Mouse (Mus musculus) ZHBTc4 (cell line): ENCODE measurements at regions not wholly inside any gene's neighbourhood (a gene's known extent, or its start where the extent isn't known, plus 50 kb on each side); places are given as distances from the start of the nearest gene placed in this dataset.

Source experiments
- DNase-seq: peaks from one replicate; pipeline ENCODE4 v3.0.0-alpha.2; 2011; ENCODE audit warnings: low read depth, low spot score

DNA sequence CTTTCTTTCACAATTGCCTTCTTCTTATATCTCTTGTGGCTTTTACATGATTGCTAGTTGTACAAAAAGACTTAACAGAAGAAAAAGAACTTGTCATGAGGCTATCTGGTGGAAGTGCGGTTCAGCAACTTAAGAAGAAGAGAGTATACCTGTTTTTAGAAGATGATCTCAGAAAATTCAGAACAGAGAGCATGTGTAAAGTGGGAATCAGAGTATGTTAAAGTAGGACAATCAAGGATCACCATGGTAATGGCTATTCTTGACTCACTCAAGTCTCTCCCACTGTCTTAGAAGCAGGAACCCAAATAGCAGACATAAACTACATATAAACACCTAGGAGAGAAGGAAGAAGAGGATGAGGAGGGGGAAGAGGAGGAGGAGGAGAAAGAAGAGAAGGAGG is 857.9 kb upstream of the Nr2f1 start:
- DNase-seq: no peak

DNA sequence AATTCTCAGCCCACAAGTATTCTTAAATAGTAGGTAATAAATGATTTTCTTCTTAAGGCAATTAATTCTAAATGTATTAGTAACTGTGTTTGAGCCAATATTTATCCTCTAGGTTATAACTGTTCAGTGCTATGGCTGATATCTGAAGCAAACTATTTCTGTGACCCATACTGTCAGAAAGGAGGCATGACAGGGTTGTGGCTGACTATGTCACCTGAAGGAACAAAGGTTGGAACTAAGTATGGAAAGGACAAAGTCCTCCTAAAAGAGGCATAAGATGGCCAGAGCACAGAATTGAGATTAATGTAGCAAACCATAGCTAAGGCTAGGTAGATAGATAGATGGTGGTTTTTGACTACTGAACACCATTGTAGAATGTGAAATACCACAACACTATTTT is 854.9 kb upstream of the Nr2f1 start:
- no peak for DNase-seq

DNA sequence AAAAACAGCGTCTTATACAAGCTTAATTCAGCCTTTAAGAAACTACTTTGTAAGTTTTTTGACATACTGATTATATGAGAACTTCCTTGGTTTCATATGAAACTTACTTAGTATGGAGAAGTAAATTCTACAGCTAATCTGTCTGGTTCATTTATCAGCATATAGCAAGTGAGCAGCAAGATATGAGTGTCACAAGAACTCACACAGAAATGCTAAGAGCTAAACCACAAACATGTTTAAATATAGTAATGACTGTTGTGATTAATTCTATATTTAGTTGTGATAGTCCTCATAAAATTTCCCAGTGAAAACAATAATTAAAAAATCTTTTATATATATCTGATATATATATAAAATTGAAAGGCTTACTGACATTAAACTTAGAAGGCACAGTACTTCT is 853.9 kb upstream of the Nr2f1 start:
- no peak for DNase-seq

DNA sequence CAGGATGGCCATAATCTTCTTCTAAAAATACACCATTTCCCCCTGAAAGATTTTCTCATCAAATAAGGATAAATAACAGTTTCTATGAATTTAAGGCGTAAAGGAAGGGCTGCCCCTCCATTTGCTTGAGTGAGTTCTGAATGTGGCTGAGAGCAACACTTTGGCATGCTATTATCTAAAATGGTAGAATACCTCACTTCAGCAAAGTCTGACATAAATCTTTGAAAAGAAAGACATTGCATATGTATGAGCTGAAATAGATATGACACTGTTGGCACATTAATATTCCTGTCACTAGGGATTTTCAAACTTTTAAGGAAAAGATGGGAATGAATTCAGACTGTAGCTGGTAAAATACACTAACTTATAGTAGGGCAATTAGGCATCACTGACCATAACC is 847.7 kb upstream of the Nr2f1 start:
- DNase-seq: no peak

DNA sequence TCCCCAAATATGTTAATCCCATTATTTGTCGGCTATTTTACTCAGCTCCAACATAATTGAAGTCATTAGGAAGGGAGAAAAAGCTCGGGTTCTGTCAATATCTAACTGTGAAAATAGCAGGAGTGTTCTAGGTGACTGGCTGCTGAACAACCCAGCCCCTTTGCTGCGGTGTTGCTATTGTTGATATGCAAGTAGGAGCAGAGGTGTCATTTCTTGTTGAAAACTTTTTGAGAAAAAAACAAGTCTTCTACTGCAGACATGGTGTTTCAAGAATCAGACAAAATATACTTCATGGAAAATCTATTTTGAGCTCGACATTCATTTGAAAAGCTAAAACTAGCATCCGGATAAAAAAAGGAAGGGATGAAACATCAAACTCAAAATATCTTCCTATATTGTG is 845.1 kb upstream of the Nr2f1 start:
- DNase-seq: no peak

DNA sequence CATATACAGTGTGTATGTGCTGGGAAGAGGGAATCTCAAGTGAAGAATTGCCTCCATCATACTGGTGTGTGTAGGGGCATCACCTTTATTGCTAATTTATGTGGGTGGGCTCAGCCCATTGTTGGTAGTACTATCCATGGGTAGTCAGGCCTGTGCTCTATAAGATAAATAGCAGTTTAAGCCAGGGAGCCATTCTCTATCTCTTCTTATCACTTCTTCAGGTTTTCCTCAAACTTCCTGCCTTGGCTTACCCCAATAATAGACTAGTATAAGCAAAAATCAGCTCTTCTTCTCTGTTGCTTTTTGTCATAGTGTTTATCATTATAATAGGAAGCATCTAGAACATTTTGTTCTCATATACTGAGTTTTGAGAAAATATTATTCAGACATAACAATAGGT is 838.3 kb upstream of the Nr2f1 start:
- DNase-seq: no peak

DNA sequence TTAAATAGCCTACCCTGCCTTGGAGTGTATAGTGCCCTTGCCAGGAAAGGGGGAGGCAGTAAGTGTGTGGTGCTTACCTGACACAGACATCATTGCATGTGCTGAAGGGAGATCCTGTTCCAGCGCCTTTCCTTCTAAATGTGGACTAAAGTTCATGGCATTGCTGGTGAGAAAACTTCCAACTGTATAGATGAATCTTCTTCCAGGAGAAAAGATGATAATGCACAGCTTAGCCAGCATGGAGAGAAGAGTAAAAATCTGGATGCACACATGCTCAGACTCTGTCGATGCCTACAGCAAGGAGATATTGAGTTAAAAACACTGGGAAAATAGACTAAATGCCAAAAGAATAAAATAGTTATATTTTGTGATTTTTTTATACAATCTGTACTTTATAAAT is 835.7 kb upstream of the Nr2f1 start:
- DNase-seq: no peak

DNA sequence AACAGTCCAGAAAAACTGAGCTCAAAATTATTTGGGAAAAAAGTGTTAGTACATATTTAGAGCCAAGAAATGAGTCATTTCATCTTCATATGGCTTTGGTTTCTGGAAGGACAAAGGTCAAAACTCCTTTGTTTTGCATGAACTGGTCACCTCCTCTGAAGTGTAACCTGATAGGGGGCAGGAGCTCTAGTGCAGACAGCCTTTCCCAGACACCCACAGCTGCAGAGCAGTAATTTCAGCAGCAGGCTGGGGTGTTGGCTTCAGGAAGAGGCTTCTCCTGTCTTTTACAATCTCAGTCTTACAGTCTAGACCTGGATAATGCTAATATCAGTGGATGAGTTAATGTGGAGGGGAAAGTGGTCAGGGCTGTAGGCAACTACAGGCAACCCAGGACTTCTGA is 830.4 kb upstream of the Nr2f1 start:
- DNase-seq: peak; percentile 41

DNA sequence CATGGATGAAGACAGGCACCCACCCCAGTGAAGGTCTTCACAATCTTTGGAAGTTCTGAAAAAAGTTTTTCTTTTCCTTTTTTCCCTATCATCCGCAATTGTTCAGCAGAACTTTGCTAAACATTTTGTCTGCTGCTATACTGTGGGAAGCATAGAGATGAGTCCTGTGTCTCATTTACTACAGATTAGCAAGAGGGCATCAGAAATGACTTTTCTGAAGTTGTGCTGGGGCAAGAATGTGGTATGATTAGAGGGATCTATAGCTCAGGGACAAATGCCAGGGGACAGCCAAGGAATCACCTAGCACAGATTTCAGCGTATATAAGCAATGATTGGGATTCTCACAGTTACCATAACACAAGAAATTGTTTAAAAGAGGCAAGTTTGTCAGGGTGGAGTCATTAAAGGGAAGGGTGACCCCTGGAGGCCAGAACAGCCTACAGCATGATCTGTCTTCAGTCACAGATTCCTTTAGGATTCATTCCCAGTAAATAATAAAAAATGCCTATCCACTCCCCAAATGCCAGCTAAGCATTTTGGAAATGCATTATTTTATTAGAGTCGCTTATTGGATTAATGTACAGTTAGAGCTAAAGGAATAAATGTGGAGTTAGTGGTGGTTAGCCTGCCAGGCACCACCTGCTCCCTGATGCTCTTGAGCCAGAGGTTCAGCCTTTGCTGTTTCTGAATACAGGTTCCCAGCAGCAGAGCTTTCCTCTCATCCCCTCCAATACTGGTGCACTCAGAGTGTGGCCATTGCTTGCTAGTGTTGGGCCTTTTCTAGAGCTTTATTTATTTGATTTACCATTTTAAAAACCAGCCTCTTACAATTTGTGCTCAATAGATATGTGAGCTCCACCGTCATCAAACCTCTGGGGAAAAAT is 828.6 kb upstream of the Nr2f1 start:
- DNase-seq: peak; percentile 54

DNA sequence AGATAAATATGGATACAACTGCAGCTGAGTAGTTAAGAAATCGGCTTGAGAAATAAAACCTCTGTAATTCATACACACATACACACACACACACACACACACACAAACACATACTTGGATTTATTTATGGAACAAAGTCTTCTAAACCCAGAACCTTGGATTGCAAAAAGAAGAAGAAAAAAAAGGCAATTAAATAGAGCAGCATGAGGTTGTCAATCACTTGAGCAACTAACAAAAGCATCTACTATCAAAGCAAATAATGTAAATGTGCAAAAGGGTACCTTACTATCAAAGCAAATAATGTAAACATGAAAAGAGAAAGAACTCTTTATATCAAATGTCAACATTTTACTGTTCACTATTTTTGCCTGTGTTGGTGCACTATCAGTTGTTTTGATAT is 826.1 kb upstream of the Nr2f1 start:
- DNase-seq: no peak

DNA sequence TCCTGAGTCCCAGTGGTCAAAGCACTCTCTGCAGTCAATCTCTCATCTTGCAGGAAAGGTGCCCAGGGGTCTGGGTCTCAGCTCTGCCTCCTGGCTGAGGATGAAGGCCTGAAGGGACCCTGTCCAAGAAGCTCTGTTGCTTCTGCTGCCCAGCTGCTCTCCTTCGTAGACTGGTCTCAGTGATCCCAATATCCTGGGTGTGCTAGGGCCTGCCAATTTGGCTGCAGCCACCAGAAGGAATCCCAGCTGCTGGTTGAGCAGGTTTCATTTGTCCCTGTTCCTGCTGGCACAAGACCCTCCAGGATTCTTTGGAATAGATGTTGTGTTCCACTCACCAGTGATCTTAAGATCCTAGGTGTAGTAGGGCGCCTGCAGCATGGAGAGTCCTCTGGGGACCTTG is 818.5 kb upstream of the Nr2f1 start:
- DNase-seq: no peak

DNA sequence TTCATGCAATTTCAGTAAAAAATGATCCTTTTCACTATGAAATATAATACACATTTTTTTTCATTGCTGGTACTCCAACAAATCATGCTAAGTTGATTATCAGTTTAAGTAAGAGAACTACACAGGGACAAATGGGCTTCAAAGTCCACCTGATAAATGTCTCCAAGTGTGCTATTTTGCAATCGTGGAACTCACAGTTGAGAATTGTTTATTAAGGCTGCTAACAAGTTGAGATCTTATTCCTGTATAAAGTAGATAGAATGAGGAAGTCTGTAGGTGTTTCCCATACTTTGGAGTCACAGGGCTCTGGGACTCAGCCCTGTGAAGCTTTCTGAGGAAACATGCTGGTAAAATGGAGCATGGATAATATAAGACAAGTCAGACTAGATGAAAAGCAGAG is 803.8 kb upstream of the Nr2f1 start:
- DNase-seq: no peak

DNA sequence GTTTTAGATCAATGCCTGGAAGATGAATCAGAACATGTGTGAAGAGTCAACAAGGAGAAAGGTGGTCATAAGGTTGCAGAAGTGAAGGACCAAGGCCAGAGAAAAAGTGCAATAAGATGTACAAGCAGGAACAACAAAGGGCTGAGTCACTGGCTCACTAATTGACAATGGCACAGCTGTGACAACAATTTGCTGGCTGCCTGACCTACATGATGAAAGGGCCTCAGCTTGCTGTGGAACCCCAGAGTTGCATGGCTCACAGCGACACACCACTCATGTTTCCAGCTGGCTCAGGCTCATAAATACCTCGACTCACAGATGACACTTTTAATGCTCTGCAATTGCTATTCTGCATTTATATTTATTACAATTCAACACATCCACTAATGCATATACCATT is 799.3 kb upstream of the Nr2f1 start:
- no peak for DNase-seq

DNA sequence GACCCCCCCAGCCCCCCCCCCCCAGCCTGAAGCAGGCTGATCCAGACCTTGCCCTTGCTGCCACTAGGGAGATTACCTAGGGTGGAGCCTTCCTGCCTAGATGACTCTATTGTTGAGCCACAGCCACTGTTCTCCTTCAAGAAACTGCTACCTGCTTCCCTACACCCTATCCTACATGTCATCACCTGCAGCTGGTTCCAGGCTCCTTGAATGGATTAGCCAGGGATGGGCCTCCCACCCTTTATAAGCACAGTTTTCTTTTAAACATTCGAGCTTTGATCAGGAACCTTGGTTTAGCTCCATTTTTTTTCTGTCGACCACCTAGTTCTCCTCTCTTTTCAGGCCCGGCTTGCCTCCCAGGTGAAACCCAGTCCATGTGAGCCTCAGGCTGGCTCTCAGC is 792.8 kb upstream of the Nr2f1 start:
- DNase-seq: peak; percentile 56

DNA sequence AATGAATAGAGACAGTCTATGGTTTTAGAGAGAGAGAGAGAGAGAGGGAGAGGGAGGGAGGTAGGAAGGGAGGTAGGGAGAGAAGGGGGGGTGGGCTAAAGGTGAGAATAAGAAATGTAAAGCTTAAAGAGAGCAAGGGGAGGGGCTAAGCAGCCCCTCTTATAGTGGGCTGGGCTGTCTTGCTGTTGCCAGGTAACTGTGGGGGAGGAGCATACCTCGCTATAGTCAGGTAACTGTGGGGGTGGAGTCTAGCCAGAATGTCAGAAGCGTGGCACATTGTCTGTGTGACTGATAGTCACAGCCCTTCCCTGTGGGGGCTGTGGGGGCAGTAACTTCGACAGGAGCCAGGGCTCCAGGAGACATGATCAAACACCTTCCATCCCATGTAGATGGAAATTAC is 786.4 kb upstream of the Nr2f1 start:
- peak; percentile 38 for DNase-seq

DNA sequence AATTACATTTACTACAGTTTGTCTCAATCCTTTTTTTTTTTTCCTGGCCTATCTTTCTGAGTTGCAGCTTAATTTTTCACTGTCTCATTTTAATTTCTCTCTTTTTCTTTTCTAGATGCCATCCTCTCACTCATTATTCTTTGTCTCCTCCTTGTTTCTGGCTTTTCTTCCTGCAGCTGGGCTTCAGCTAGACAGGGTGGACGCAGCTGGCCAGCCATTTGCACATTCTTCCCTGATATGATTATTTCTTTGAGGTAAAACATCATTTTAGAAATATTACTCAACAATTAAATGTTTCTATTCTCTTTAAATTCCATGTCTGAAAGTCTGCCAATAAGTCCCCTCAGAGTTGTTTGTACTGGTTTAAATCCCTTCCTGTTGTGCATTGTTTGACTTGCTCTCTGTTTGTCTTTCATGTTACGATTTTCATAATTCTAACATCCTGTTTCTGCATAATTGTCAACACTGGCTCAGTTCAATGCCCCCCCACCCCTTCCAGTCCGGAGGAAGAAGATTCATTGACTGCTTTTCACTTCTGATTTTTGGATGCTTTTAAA is 777.7 kb upstream of the Nr2f1 start:
- no peak for DNase-seq

DNA sequence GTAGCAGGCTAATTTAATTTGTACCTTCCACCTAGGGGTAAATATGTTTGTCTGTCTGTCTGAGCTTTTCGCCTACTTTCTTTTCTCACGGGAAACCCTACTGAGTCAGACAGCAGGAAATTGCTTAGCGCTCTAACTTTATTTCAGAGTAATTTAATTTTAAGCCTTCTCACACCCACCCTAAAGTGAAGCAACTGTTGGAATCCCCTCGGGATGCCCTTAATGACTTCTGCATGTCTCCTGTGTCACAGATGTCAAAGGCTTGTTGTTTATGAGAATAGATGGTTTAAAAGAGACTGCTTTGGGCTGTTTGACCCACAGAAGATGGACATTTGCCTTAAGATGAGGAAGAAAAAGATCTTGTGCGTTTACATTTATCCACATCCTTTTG is 738.8 kb upstream of the Nr2f1 start:
- no peak for DNase-seq

DNA sequence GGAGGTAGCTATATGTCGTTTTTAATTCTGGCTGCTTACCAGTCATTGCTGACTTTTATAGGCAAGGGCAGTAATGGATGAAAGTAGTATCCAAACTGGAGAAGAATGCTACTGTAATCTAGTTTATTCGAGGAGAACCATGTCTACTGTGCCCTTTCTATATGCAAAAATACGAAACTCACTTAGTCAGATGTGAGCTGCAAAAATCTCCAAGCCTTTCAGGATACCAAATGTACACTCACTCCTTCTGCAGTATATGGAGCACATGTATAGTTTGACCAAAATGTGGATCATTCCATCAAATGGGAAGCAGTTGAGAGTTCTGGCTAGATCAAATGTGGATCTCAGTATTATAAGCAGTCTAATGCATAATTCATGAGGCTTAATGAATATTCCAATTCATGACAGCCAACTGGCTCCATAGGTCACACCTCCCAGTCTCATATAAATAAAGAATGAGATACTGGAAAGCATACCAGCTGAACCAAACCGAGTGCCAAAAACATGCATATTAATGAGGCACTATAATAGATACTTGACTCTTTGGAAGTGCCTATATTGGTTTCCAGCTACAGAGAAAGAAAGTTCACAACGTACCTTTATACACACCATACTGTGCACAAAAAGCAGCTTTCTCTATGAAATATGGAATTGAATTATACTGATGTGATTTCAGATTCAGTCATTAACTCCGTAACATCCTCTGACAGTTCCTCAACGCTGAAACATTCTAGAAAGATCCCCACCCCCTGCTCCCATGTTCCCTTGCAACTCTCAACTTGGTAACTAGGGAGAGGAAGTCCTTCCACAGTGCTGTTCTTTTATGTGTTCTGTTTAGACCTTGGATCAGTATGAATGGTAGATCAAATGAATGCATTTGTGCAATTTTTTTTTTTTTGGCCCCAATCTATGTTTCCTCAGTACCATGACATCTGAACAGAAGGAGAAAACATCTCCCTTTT is 738.1 kb upstream of the Nr2f1 start:
- DNase-seq: no peak

DNA sequence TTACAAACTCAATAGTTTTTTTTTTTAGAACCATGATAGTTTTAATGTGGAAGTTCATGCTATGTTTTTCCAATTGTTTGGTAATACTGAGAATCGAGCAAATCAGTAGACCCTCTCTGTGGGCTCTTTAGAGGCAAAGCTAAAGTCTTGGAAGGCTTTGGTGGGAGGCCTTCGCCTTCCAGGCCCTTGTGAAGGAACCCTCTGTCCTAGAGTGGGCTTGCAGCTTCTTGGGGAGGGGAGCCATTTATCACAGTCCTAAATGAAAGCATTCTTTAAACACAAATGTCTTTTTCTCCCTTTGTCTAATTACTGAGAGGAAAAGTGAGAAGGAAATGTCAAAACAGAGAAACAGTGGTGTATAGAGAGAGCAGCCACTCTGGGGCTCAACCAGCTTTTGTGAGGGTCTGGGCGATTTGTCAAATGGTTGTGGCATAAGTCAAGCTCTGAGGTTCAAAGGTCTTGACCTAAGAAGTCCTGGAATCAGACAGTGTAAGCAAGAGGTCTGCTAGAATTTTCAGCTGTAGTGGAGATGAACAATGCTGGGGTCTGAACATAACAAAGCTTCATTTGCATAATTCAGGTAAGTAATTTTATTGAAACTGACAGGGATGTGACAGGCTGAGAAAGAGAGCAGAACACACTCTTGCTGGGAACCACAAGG is 736.6 kb upstream of the Nr2f1 start:
- DNase-seq: no peak

DNA sequence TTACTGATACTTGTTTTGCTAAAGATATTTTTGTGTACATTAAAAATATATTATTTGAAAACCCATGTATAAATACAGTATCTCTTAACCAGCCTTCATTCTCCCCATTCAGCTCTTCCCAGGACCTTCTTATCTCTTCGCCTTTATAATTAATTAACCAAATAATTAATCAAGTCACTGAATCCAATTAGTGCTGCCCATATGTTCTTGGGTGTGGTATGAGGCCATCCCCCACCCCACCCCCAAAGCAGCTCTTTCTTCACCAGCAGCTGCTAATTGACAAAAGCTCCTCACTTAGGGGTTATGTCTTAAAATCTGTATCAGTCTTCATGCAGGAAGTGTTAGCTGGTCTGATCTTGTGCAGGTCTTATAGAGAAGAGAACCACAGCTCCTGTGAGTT is 728.8 kb upstream of the Nr2f1 start:
- DNase-seq: no peak

DNA sequence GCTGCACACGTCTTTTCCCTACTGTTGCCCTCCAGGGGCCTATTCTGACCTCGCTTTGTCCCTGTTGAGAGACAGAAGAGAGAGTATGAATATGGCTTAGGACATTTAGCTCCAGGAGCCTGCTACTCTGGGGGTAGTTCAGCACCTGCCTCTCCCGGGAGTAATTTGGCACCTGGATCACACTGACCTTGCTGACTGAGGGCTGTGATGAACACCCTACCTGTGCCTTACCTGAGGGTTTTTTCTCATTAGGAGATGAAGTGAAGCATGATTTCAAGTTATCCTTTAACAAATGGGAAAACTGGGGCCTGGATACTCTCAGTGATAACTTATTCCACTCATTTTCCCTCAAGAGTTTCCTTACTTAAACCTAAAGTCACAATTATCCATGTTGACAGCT is 721.2 kb upstream of the Nr2f1 start:
- no peak for DNase-seq

DNA sequence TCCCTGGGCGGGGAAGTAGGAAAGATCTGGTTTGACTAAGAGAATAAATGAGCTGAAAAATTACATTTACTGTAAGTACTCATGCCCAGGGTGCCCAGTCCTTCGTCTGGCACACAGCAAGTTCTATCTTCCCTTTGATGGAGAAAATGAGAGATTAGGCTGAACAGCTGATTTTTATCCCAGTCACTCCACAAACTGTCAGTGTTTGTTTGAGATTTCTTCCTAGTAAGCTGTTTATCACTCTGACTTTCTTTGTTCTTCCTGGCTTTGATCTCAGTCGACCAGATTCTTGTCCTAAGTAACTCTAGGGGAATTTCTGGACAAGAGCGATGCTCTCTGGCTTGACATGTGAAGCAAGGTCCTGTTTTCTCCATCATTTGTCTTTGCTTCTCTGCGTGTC is 710.3 kb upstream of the Nr2f1 start:
- DNase-seq: no peak
